In genomic region chr9:44352337-44352736, GRCm38 (mm10) we compare ENCODE assay signal across 24 mouse cellular contexts. TPM values are rescaled to one million over a fixed set of nuclear protein-coding genes. Genes with fewer than 3 reads are reported as not detected.
DNase-seq lines count a peak whose midpoint lies in the region; ATAC-seq and TF ChIP-seq lines count a peak whose summit lies in the region.
"Had no signal": no experiment of that assay in that cellular context is flagged by ENCODE, and none has a peak within 500 bp of the region (broad histone marks: within the 10 kb centered on the region; RNA-seq: fewer than 3 reads in every experiment).

No protein-coding gene starts in this region.

- H3K27ac ChIP-seq in forebrain, embryonic 12.5 days: no peak overlapping the region
- H3K27ac ChIP-seq in forebrain, embryonic 11.5 days (ENCODE audit: low read depth, low read length): no peak overlapping the region
- no peak overlapping the region for H3K27ac ChIP-seq in liver, embryonic 12.5 days
- H3K27ac ChIP-seq: embryonic facial prominence, embryonic 10.5 days; embryonic facial prominence, embryonic 13.5 days; forebrain, embryonic 10.5 days; forebrain, embryonic 15.5 days; heart, adult 2 months; heart, embryonic 13.5 days; hindbrain, embryonic 15.5 days had no signal

- no peak overlapping the region for H3K4me2 ChIP-seq in forebrain, embryonic 12.5 days
- no peak overlapping the region for H3K4me2 ChIP-seq in forebrain, embryonic 11.5 days (ENCODE audit: low read depth, low read length, severe bottlenecking)
- no peak overlapping the region for H3K4me2 ChIP-seq in liver, embryonic 12.5 days
- H3K4me2 ChIP-seq: embryonic facial prominence, embryonic 13.5 days; forebrain, embryonic 15.5 days; heart, embryonic 13.5 days; hindbrain, embryonic 15.5 days had no signal

- no peaks in the 10 kb centered on the region for H3K9me3 ChIP-seq in forebrain, embryonic 12.5 days
- H3K9me3 ChIP-seq in forebrain, embryonic 11.5 days (ENCODE audit: control insufficient read depth, low read length): no peaks in the 10 kb centered on the region; the same call in 1 of the 2 replicates
- H3K9me3 ChIP-seq in liver, embryonic 12.5 days (replicated peaks): no peaks in the 10 kb centered on the region
- H3K9me3 ChIP-seq in E14TG2a.4 (ENCODE audit: low read length): no peaks in the 10 kb centered on the region
- H3K9me3 ChIP-seq: embryonic facial prominence, embryonic 10.5 days; embryonic facial prominence, embryonic 13.5 days; forebrain, embryonic 10.5 days; forebrain, embryonic 15.5 days; heart, embryonic 13.5 days; hindbrain, embryonic 15.5 days had no signal

- H3K9ac ChIP-seq in forebrain, embryonic 12.5 days: 0 out of 2 replicates have a peak overlapping the region, but pooled peaks have one; percentile 25
- H3K9ac ChIP-seq in forebrain, embryonic 11.5 days (ENCODE audit: low read length): no peak overlapping the region
- no peak overlapping the region for H3K9ac ChIP-seq in liver, embryonic 12.5 days
- H3K9ac ChIP-seq: embryonic facial prominence, embryonic 13.5 days; forebrain, embryonic 15.5 days; heart, embryonic 13.5 days; hindbrain, embryonic 15.5 days had no signal

- no peak for DNase-seq in forebrain, embryonic 11.5 days (ENCODE audit: low spot score)
- no peak for DNase-seq in liver
- no peak for DNase-seq in thymus, postnatal 25 days
- DNase-seq: cerebellum, adult 11-12 months; cerebellum, adult 8-10 months; cerebellum, postnatal 10 days; cerebellum, postnatal 36 days; embryo, embryonic 11 days; gastrocnemius, postnatal 25 days; heart, adult 2 months; heart, postnatal 14 days; heart, postnatal 4 days had no signal

- WGBS in forebrain, embryonic 12.5 days: 92% methylated on average over 10 of the region's 10 CpGs
- 93% methylated on average over 10 of the region's 10 CpGs for WGBS in forebrain, embryonic 11.5 days
- WGBS in liver, embryonic 12.5 days (ENCODE audit: insufficient replicate concordance): 82% methylated on average over 10 of the region's 10 CpGs

- no peak for TF ChIP-seq CTCF in E14TG2a.4 (conservative IDR thresholded peaks at IDR 0.05; ENCODE audit: low read length)

- peaks cover 96% of the 10 kb centered on the region for H3K36me3 ChIP-seq in forebrain, embryonic 12.5 days (replicated peaks)
- H3K36me3 ChIP-seq in forebrain, embryonic 11.5 days (ENCODE audit: control insufficient read depth, insufficient read depth, low read length): peaks cover 36% of the 10 kb centered on the region
- H3K36me3 ChIP-seq in liver, embryonic 12.5 days: peaks cover 97% of the 10 kb centered on the region
- H3K36me3 ChIP-seq in E14TG2a.4 (ENCODE audit: insufficient read depth, low read length): peaks cover 94% of the 10 kb centered on the region

- no peak overlapping the region for H3K4me3 ChIP-seq in forebrain, embryonic 12.5 days (replicated peaks)
- H3K4me3 ChIP-seq in forebrain, embryonic 11.5 days (ENCODE audit: low read depth, low read length): no peak overlapping the region
- H3K4me3 ChIP-seq in liver, embryonic 12.5 days: no peak overlapping the region
- H3K4me3 ChIP-seq in E14TG2a.4 (replicated peaks; ENCODE audit: low read length): peak overlapping the region; percentile 24; the same call in 1 of the 2 replicates
- H3K4me3 ChIP-seq: embryonic facial prominence, embryonic 10.5 days; embryonic facial prominence, embryonic 13.5 days; erythroblast, embryonic 14.5 days; forebrain, embryonic 10.5 days; forebrain, embryonic 15.5 days; heart, adult 2 months; heart, embryonic 13.5 days; hindbrain, embryonic 15.5 days had no signal

- no peaks in the 10 kb centered on the region for H3K4me1 ChIP-seq in forebrain, embryonic 12.5 days
- H3K4me1 ChIP-seq in forebrain, embryonic 11.5 days (replicated peaks; ENCODE audit: control insufficient read depth, insufficient read depth, low read length): no peaks in the 10 kb centered on the region
- H3K4me1 ChIP-seq in liver, embryonic 12.5 days: peaks cover 9% of the 10 kb centered on the region
- H3K4me1 ChIP-seq in E14TG2a.4 (replicated peaks; ENCODE audit: low read depth, low read length): peaks cover 44% of the 10 kb centered on the region
- H3K4me1 ChIP-seq: embryonic facial prominence, embryonic 10.5 days; embryonic facial prominence, embryonic 13.5 days; forebrain, embryonic 10.5 days; forebrain, embryonic 15.5 days; heart, embryonic 13.5 days; hindbrain, embryonic 15.5 days had no signal

- no peaks in the 10 kb centered on the region for H3K27me3 ChIP-seq in forebrain, embryonic 12.5 days
- no peaks in the 10 kb centered on the region for H3K27me3 ChIP-seq in forebrain, embryonic 11.5 days (ENCODE audit: control insufficient read depth, insufficient read depth, low read length)
- H3K27me3 ChIP-seq in liver, embryonic 12.5 days (replicated peaks): no peaks in the 10 kb centered on the region
- no peaks in the 10 kb centered on the region for H3K27me3 ChIP-seq in E14TG2a.4 (ENCODE audit: insufficient read depth, low read length)
- H3K27me3 ChIP-seq: embryonic facial prominence, embryonic 13.5 days; forebrain, embryonic 15.5 days; heart, embryonic 13.5 days; hindbrain, embryonic 15.5 days had no signal

- no peak for ATAC-seq in forebrain, embryonic 12.5 days (ENCODE audit: low FRiP score)
- ATAC-seq in forebrain, embryonic 11.5 days (replicated peaks; ENCODE audit: low FRiP score): no peak
- peak; percentile 59 for ATAC-seq in liver, embryonic 12.5 days
- peak; percentile 59 for ATAC-seq in erythroid progenitor cell, adult 5-6 weeks (replicated peaks; ENCODE audit: low FRiP score, poor library complexity, severe bottlenecking)
- ATAC-seq: activated CD4-positive, CD25-positive, alpha-beta regulatory T cell, adult 4 months; forebrain, embryonic 15.5 days had no signal

RNA-seq across cellular contexts. Expression of gene Hmbs, which starts 8.3 kb away (rescaled TPM):
- 107 and 115 TPM in 2 replicates for polyA plus RNA-seq in forebrain, embryonic 12.5 days (2016; fragmentation: Nextera tagmentation; extraction: Ambion mirVana)
- 155 and 166 TPM in 2 replicates for polyA plus RNA-seq in forebrain, embryonic 11.5 days (2014; fragmentation: Nextera tagmentation; extraction: Ambion mirVana)
- 1,354 and 1,355 TPM in 2 replicates for polyA plus RNA-seq in liver, embryonic 12.5 days (2016; fragmentation: Nextera tagmentation; extraction: Ambion mirVana)
- 2,720 and 2,790 TPM in 2 replicates for total RNA-seq in erythroid progenitor cell, adult 5-6 weeks (2015; ENCODE audit: low replicate concordance)
- 1,215 and 1,747 TPM in 2 replicates for total RNA-seq in erythroid progenitor cell, adult 5-6 weeks (2017; ENCODE audit: low replicate concordance)

RNA-seq across cellular contexts. Expression of gene Vps11, which starts 9.1 kb away (rescaled TPM):
- 31.5 and 34.8 TPM in 2 replicates for polyA plus RNA-seq in forebrain, embryonic 12.5 days (2016; fragmentation: Nextera tagmentation; extraction: Ambion mirVana)
- 32.2 and 35.7 TPM in 2 replicates for polyA plus RNA-seq in forebrain, embryonic 11.5 days (2014; fragmentation: Nextera tagmentation; extraction: Ambion mirVana)
- polyA plus RNA-seq in liver, embryonic 12.5 days (2016; fragmentation: Nextera tagmentation; extraction: Ambion mirVana): 17.0 and 19.0 TPM in 2 replicates
- 2.5 and 6.7 TPM in 2 replicates for total RNA-seq in erythroid progenitor cell, adult 5-6 weeks (2015; ENCODE audit: low replicate concordance)
- 9.5 and 15.7 TPM in 2 replicates for total RNA-seq in erythroid progenitor cell, adult 5-6 weeks (2017; ENCODE audit: low replicate concordance)

RNA-seq across cellular contexts. Expression of gene H2afx, which starts 17.8 kb away (rescaled TPM):
- 477 and 482 TPM in 2 replicates for polyA plus RNA-seq in forebrain, embryonic 12.5 days (2016; fragmentation: Nextera tagmentation; extraction: Ambion mirVana)
- polyA plus RNA-seq in forebrain, embryonic 11.5 days (2014; fragmentation: Nextera tagmentation; extraction: Ambion mirVana): 463 and 498 TPM in 2 replicates
- 233 and 239 TPM in 2 replicates for polyA plus RNA-seq in liver, embryonic 12.5 days (2016; fragmentation: Nextera tagmentation; extraction: Ambion mirVana)
- 455 and 495 TPM in 2 replicates for total RNA-seq in erythroid progenitor cell, adult 5-6 weeks (2015; ENCODE audit: low replicate concordance)
- total RNA-seq in erythroid progenitor cell, adult 5-6 weeks (2017; ENCODE audit: low replicate concordance): 1,704 and 2,100 TPM in 2 replicates

RNA-seq across cellular contexts. Expression of gene Dpagt1, which starts 26.5 kb away (rescaled TPM):
- polyA plus RNA-seq in forebrain, embryonic 12.5 days (2016; fragmentation: Nextera tagmentation; extraction: Ambion mirVana): 38.9 and 39.3 TPM in 2 replicates
- polyA plus RNA-seq in forebrain, embryonic 11.5 days (2014; fragmentation: Nextera tagmentation; extraction: Ambion mirVana): 47.7 and 49.1 TPM in 2 replicates
- polyA plus RNA-seq in liver, embryonic 12.5 days (2016; fragmentation: Nextera tagmentation; extraction: Ambion mirVana): 21.9 and 24.0 TPM in 2 replicates
- 5.4 and 11.5 TPM in 2 replicates for total RNA-seq in erythroid progenitor cell, adult 5-6 weeks (2015; ENCODE audit: low replicate concordance)
- 1.0 and 7.8 TPM in 2 replicates for total RNA-seq in erythroid progenitor cell, adult 5-6 weeks (2017; ENCODE audit: low replicate concordance)

RNA-seq across cellular contexts. Expression of gene Hyou1, which starts 27.0 kb away (rescaled TPM):
- 26.7 and 35.8 TPM in 2 replicates for polyA plus RNA-seq in forebrain, embryonic 12.5 days (2016; fragmentation: Nextera tagmentation; extraction: Ambion mirVana)
- polyA plus RNA-seq in forebrain, embryonic 11.5 days (2014; fragmentation: Nextera tagmentation; extraction: Ambion mirVana): 32.5 and 35.2 TPM in 2 replicates
- polyA plus RNA-seq in liver, embryonic 12.5 days (2016; fragmentation: Nextera tagmentation; extraction: Ambion mirVana): 24.4 and 26.4 TPM in 2 replicates
- 15.1 and 40.0 TPM in 2 replicates for total RNA-seq in erythroid progenitor cell, adult 5-6 weeks (2015; ENCODE audit: low replicate concordance)
- total RNA-seq in erythroid progenitor cell, adult 5-6 weeks (2017; ENCODE audit: low replicate concordance): 25.1 and 34.4 TPM in 2 replicates

Comparison
In these comparisons a context has a peak if more than half of its experiments do, and no peak if none do; other contexts are left out.
1. ATAC-seq: peak in liver, embryonic 12.5 days (single experiment) and erythroid progenitor cell, adult 5-6 weeks (single experiment); none in forebrain, embryonic 12.5 days (single experiment) and forebrain, embryonic 11.5 days (single experiment).